Mouse (Mus musculus) hematopoietic stem cell, adult 5-6 weeks (primary cell): ENCODE measurements around the gene Hnrnpm. TPM values are rescaled to one million over a fixed set of nuclear protein-coding genes. Genes with fewer than 3 reads are reported as not detected.

Experiments
- ATAC-seq, 2 experiments: fragments of 125-278 bp in 1 of 2; replicated peaks in 1 of 2; 2 replicates each; pipeline ENCODE4 v1.8.0; 2016 to 2017; ENCODE audit warnings: inconsistent platforms in 2 of 2, mild to moderate bottlenecking in 2 of 2, moderate number of reproducible peaks in 2 of 2, low read depth in 1 of 2, moderate TSS enrichment in 1 of 2; ENCODE audit not compliant: low FRiP score in 2 of 2, poor library complexity in 2 of 2, severe bottlenecking in 2 of 2, insufficient read depth in 1 of 2, low TSS enrichment in 1 of 2
- total RNA-seq: library from RNA; stranded (forward); fragments of 172-1452, 232-1000 nt; gene quantifications from 2 replicates; pipeline ENCODE4 v1.2.3, GENCODE M21; 2017

Hnrnpm gene
- total RNA-seq, 1 experiment from 2014 or later: 543 TPM

DNA sequence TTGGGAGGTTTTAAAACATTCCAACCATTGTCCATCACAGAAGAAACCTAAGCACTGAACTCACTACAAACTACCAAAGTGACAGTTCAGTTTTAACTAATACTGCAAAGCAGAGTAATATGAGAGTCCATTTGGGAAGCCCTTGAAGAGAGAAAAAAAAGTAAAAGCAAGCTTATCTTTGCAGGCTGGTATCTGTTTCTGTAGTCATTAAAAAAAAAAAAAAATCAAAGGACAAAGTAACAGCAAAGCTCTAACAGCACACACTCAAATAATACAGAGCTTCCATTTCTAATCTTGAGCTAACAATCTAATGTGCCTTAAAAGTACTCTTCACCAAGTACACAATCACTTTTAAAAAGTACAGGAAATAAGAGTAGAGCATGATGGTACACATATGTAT lies 4.9 kb downstream of the Hnrnpm start:
- ATAC-seq: no peak

DNA sequence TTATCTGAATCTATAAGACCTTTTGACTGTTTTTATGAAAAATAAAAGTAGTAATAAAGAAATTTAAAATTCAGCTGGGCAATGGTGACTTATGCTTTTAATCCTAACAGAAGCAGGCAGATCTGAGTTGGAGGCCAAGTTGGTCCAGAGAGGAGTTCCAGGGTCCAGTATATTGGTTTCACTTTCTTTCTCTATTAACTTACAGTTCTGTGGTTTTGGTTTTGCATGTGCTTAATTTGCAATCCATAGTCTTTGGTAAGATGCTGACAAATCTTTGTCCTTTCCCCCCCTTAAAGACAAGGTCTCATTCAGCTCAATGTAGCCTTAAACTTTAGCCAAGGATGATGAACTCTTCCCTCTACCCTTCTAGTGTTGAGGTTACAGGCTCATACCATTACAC lies 7.9 kb downstream of the Hnrnpm start:
- no peak for ATAC-seq

DNA sequence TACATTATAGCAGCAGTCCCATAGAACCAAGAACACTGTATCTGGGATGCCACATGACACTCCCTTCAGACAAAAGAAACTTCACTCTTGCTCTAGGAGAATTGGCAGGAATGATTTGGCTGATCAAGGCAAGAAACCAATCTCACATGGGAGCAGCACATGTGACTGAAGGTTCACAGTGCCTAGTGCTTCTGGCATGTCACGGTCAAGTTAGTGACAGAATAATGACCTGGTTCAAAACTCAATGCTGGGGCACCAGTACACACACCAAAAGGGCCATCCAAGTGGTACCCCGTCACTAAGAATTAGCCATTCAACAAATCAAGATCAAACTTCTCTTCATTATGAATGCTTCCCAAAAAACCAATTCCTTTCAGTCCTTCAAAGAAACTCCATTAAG lies 10.6 kb downstream of the Hnrnpm start:
- ATAC-seq: no peak

DNA sequence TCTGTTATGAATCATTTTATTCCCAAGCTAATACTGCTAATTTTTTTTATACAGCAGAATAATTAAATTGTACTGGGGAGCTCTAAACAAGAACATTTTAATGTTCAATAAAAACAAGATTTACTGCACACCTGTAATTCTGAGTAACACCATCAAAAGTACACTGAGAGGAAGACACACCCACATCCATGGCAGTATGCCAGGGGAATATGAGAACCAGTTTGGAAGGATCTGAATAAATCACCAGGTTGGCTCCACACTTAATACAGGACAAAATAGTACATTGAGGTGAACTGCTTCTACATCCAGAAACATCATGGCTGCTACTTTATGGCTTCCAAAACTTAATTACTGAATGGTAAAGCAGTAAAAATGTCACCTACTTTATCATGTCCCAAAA lies 11.2 kb downstream of the Hnrnpm start:
- ATAC-seq: no peak

DNA sequence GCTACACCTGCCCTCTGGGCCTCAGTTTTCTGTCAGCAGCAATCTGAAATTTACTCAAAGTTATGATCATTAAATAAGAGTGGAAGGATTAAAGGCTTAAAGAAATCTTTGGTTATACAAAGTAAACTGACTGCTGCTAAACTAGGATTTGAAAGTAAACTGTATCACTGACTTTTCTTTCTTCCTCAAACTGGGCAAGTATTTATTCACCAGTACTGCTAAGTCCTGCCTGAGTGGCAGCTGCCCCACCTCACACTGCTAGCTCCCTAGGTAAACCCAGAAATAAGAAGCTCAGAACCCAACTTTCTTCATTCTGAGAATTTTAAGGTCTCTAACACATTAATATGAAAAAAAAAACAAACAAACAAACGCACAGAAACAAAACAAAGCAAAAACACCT lies 12.8 kb downstream of the Hnrnpm start:
- no peak for ATAC-seq

DNA sequence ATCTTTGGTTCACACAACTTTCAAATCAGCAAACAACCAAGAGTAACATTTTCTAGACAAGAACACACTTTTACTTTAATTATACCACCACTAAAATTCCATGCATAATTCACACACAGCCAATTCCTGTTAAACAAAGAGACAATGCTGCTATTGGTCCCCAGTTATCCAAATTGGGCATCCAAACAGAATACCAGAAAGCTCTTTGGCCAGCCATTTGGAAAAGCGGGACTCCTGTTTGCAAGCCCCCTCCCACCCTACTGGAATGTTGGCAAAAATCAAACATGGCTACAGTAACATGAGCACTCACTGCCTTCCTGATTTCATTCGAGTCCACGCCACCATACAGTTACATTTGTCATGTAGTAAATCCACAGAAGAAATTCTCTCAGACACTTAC lies 17.0 kb downstream of the Hnrnpm start:
- no peak for ATAC-seq

DNA sequence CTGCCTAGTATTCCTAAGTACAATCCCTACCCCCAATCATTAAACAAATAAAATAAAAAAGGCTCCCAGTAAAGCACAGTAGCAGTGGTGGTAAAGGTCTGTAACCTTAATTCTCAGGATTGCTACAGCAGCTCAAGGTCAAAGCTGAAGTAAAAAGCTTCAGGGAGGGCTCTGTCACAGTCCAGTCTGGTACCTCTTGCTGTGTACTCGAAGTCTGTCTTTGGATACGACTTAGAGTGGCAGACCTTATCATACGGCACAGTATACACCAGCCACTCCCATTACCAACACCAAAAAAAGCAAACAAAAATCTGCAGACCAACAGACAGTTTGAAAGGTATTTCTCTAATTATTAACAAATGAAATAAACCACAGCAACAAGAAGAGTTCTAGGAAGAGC lies 19.8 kb downstream of the Hnrnpm start:
- ATAC-seq: no peak

DNA sequence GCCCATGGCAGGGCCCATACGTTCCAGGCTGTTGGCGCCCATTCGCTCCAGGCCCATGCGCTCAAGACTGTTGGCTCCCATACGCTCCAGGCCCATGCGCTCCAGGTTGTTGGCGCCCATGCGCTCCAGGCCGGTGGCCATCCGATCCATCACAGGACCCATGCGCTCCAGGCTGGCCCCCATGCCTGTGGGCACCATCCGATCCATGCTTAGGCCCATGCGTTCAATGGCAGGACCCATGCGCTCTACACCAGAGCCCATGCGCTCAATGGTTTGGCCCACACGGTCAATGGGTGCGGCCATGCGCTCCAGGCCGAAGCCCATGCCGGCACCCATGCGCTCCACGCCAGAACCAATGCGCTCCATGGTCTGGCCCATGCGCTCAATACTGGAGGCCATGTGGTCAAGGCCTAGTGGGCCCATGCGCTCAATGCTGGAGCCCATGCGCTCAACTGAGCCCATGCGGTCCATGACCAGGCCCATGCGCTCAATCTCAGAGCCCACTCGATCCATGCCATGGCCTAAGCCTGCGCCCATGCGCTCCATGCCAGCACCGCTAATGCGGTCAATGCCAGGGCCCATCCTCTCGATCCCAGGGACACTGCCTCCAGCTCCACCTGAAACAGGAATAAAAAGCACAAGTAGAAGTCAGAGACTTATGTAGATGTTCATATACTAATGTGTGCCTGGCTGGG lies 36.7 kb downstream of the Hnrnpm start:
- ATAC-seq: no peak

DNA sequence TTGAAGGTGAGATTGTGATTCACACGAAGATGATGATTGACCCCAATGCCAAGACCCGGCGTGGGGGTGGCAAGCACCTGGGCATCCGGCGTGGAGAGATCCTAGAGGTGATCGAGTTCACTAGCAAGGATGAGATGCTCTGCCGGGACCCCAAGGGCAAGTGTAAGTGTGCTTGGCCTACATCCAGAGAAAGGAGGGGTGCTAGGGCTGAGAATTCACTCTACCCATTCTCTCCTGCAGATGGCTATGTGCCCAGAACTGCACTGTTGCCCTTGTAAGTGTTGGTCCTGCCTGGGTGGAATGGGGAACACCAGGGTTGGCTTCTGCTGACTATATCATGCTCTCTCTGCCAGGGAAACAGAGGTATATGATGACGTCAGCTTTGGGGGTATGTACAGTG lies 41.6 kb downstream of the Hnrnpm start:
- no peak for ATAC-seq

DNA sequence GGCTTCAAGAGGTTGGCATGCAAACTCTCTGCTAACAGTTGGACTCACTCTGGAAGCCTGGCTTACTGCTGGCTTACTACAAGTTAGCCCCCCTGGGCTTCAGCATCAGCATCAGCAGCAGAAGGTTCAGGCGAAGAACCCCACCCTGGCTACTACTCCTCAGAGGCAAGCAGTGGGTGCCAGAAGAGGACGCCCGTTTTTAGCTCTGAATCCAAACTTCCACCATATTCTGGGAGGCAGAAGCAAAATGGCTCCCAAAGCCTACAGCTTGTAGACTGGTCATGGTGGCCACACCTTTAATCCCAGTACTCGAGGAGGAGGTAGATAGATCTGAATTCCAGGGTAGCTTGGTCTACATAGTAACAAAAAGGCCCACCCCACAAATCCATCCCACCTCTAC lies 42.6 kb downstream of the Hnrnpm start:
- ATAC-seq: no peak

DNA sequence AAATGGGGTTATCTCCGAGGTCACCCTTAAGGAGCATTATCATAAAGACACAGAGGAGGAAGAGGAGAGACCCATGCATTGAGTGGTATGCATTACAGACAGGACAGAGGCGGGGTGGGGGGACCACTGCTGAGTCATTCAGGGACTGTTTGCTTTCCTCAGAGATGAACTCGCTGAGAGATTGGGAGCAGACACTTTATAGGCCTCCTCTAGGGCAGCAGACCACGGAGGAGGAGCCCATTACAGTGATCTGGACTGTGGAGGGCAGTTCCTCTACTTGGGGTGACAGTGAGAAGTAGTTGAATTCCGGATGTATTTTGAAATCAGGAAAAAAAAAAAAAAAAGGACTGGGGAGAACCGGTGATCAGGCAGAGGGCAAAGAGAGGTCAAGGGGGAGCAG lies 46.9 kb downstream of the Hnrnpm start:
- ATAC-seq: peak in 1 of 2 experiments; percentile 29; a peak in 1 of 4 replicates

DNA sequence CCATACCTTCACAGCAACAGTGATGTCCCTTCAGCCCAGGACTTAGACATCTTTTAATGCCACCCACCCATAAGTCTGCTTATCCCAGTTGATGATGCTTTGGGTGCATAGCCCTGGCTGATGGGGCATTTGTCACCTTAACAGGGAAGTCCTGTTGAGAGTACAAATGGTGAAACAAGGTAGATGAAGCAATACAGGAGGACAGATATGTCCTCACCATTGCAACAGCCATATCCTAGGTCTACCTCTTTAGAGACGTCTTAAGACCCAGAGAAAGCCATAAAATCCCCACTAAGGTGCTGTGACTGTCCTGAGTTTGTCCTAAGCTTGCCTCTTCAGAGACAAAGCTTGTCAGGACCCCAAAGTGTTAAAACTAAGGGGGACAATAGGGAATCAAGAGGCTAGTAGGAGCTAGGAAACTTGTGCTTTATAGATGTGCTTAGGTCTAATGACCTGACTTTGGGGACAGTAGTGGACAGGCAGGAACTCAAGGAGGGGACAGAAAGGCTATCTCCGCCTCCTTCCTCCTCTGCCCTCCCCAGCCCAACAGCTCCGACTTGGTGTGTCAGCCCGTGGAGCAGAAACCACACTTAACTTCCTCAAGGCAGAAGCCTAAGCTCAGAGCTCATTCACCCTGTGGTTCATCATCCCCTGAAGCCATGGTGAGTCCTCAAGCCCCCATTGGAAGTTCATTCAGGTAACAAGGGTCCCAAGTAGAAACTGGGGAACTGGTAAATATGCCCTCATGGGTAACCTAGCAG lies 49.0 kb downstream of the Hnrnpm start, which contains the start of gene Pram1:
Gene Pram1, plus strand, starts transcription at position 541 of the 761 bp plus-strand sequence.
- peak; percentile 67 to 76 for ATAC-seq

DNA sequence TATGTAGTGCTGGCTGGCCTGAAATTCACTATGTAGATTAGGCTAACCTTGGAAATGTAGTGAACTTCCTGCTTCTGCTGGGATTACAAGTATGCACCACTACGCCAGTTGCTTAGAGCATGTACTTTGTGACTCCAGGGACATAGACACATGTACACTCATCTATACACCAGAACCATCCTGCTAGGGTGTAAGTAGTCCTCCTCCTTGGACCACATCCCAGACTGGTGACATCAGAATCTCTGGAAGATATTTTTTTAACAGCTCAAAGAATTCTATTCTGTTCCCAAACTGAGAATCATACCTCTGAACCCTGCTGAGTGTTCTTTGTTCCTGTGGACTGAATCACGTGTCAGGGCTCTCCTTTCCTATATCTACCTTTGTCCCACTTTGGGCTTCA lies 49.6 kb downstream of the Hnrnpm start:
- no peak for ATAC-seq

DNA sequence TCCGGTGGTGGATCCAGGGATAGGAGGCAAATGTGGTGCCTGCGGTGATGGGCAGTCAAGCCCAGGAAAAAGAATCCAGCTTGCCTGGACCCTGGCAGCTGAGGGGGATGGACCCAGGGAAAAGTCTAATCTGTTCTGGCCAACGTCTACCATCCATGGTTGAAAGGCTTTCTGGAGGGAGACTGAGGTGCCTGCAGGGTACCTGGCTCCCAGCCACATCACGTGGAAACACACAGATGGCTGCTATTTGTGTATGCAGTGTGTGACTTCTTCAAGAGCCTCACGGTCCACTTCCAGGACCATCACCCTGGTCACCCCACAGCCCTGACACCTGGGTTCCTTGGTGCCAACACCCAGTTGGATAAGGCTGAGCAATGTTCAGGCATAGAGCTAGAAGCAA lies 54.9 kb downstream of the Hnrnpm start:
- no peak for ATAC-seq

DNA sequence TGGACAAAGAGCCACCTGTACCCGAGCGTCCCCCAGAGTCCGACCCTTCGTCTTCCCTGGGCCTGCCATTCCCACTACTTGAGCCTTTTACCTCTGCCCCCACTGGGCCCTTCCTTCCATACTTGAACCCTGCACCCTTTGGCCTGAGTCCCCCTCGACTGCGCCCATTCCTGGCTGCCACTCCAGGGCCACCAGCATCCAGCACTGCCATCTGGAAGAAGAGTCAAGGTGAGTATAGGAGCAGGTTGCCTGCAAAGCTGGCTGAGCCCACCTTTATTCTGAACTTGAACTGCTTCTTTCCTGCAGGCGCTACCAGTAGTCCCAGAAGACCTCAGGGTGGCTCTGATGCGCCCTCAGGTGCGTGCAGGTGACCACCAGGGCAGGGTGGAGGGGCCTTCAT lies 55.4 kb downstream of the Hnrnpm start:
- ATAC-seq: no peak

DNA sequence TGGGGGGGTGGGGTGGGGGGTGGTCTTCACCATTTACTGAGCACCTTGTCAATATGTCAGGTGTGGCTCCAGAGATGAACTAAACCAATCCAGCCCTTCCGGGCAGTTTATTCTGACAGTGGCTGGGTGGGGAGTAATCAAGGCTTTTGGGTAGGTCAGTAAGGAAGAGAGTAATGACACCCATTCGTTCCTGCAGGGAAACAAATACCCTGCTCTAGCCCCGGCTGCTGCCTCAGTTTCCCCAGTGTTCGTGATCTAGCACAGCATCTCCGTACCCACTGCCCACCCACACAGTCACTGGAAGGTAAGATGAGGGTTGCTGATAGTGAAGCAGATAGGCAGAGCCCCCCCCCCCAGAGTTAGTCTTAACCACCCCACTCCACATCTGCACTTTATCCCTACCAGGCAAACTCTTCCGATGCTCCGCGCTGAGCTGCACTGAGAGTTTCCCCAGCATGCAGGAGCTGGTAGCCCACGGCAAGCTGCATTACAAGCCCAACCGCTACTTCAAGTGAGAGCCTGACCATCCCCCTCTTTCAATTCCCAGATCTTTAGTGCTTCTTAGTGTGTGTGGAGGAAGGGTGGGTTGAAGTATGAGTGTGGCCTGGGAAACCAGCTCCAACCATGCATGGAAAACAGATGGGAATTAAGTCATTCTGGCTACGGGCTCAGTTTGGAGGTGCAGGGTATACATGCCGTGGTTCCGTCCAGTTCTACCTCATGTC lies 56.3 kb downstream of the Hnrnpm start:
- ATAC-seq: no peak

DNA sequence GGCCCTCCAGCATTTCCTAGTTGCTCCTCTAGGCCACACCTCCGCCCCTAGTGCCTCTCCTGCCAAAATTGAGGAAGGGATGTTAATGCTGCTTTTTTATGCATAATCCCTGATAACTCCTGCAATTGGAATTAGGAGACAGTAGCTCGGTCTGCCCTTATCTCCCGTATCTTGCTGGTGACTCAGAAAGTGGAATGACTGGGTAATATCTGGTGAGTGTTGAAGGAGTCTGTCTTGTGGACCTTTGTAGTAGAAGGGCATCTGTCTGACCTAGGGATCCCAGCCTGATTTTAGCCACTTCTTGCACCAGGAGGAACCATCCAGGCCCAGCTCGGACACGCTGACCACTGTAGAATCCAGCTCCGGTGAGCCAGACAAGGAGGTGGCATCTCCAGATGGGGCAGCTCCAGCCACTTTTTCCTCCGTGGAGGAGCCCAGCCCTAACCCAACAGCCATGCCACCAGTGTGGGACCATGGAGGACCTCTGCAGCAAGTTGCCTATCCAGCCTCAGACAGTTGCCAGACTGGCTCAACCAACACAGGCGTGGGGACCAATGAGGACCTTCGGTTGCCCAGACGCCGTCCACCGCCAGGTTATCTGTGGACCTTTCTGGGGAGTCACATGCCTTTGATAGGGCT lies 57.1 kb downstream of the Hnrnpm start:
- 0 out of 4 replicates have a peak, but pooled peaks of 1 of the 2 experiments have one; percentile 9 for ATAC-seq
